Mouse (Mus musculus) lung, adult 2 months (tissue): ENCODE measurements around the gene Plekha6. TPM values are rescaled to one million over a fixed set of nuclear protein-coding genes. Genes with fewer than 3 reads are reported as not detected.

Experiments
- DNase-seq: peaks from one replicate; pipeline ENCODE4 v3.0.0; 2022
- H3K4me1 ChIP-seq: fragments of 200-500 bp; 2 replicates; pipeline ENCODE4 v1.6.1; 2011; ENCODE audit warnings: low read length; ENCODE audit not compliant: control insufficient read depth, insufficient read depth
- H3K4me3 ChIP-seq: fragments of 200-500 bp; replicated peaks from 2 replicates; pipeline ENCODE3; 2011; ENCODE audit warnings: low read depth, mild to moderate bottlenecking, control low read depth, low read length; ENCODE audit errors: extremely low read depth
- CTCF ChIP-seq: fragments of 200-500 bp; IDR thresholded peaks from 2 replicates; pipeline ENCODE4 v1.5.1; 2011; ENCODE audit warnings: mild to moderate bottlenecking, low read length, control low read depth; ENCODE audit not compliant: insufficient read depth
- POLR2A ChIP-seq: fragments of 200-500 bp; IDR thresholded peaks from 2 replicates; pipeline ENCODE4 v1.6.1; 2011; ENCODE audit warnings: low read depth, mild to moderate bottlenecking, control low read depth, low read length, borderline replicate concordance; ENCODE audit errors: extremely low read depth
- WGBS: fragments of 180-500 bp; shearing (Covaris S2); methylation state at CpG from one replicate; pipeline ENCODE4 v1.1.7; 2018; 5-methylcytosine and 5-hydroxymethylcytosine counted together
- polyA plus RNA-seq: library from polyadenylated mRNA; depleted of rRNA; stranded (reverse); fragments of >200 nt; gene quantifications from 2 replicates; pipeline ENCODE4 v1.2.3, GENCODE M21; 2012

Plekha6 gene
- polyA plus RNA-seq, 1 experiment = 39.4 TPM

DNA sequence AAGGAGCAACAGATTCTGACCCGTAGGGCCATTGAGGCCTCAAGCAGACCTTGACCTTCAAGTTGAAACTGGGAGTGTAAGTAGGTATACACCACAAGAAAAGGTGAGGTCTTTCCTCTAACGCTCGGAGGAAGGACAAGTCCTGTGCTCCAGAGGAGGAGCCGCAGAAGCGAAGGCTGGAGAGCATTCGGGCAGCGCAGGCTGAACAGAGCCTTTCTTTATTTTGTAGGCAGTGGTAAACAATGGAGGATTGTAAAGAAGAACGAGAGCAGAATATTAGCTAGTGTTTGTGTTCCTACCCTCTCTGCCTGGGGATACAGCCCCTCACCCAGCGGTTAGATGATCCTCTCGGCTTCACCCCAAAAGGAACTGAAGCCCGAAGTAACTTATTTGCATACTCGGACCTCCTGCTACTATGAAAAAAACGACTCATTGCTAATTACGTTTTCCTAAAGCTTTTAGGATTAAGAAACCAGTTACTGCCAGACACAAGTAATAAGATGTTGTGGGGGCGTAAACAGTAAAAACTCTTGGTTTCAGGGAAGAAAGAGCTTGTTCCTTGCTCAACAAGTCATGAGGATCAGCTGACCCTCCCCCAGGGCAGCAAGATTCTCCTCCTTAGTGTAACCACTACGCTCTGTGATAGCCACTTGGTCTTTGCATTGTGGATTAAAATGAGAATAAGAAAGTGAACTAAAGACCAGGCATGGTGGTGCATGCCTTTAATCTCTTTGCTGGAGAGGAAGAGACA, 34.4 kb upstream of the Plekha6 start:
- 56% methylated on average over 16 of the region's 16 CpGs for WGBS
- peak; percentile 25 for DNase-seq
- Histone ChIP-seq H3K4me1 (peaks cover 5% of the 10 kb centered on the region), H3K4me3 (no peak overlapping the region)
- 0 out of 2 replicates have a peak, but pooled peaks have one; percentile 6 for TF ChIP-seq POLR2A
- TF ChIP-seq CTCF = no peak

GRCm38 (mm10) chr1:133130638-133131560, 33.1 kb upstream of the Plekha6 start, which contains the start of gene Ppp1r15b:
Ppp1r15b (plus strand) TSS chr1:133131143.
- WGBS = under 1% methylated on average over 72 of the region's 72 CpGs
- peak; percentile 96 for DNase-seq
- H3K4me3 ChIP-seq = peak within 1 kb of the TSS; percentile 84
- TF ChIP-seq CTCF (no peak), POLR2A (peak; percentile 84; the same call in 1 of the 2 replicates)
- H3K4me1 ChIP-seq = peaks cover 11% of the 10 kb centered on the region

DNA sequence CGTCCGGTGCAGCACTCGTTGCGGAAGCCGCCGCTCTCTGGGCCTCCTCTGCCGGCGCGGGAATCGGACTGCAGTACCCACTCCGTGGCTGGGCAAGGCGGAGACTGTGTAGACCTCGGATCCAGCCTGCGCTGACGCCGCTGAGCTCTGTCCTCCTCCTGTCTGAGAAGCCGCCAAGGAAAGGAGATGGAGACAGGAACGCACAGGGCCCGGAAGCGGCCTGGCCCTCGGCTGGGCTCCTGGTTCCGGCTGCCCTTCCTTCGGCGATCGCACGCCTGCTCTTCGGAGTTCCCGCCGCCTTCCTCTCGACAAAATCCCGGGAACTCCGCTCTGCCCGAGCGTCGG, 32.5 kb upstream of the Plekha6 start:
- H3K4me1 ChIP-seq = peaks cover 13% of the 10 kb centered on the region
- H3K4me3 ChIP-seq = peak overlapping the region; percentile 84
- WGBS = 1% methylated on average over 35 of the region's 35 CpGs
- DNase-seq = no peak
- TF ChIP-seq POLR2A (no peak), CTCF (no peak)

GRCm38 (mm10) chr1:133131936-133132335, 32.1 kb upstream of the Plekha6 start:
- WGBS = under 1% methylated on average over 11 of the region's 11 CpGs
- no peak for TF ChIP-seq POLR2A
- no peak for TF ChIP-seq CTCF
- Histone ChIP-seq H3K4me1 (peaks cover 15% of the 10 kb centered on the region), H3K4me3 (peak overlapping the region; percentile 84)
- no peak for DNase-seq

DNA sequence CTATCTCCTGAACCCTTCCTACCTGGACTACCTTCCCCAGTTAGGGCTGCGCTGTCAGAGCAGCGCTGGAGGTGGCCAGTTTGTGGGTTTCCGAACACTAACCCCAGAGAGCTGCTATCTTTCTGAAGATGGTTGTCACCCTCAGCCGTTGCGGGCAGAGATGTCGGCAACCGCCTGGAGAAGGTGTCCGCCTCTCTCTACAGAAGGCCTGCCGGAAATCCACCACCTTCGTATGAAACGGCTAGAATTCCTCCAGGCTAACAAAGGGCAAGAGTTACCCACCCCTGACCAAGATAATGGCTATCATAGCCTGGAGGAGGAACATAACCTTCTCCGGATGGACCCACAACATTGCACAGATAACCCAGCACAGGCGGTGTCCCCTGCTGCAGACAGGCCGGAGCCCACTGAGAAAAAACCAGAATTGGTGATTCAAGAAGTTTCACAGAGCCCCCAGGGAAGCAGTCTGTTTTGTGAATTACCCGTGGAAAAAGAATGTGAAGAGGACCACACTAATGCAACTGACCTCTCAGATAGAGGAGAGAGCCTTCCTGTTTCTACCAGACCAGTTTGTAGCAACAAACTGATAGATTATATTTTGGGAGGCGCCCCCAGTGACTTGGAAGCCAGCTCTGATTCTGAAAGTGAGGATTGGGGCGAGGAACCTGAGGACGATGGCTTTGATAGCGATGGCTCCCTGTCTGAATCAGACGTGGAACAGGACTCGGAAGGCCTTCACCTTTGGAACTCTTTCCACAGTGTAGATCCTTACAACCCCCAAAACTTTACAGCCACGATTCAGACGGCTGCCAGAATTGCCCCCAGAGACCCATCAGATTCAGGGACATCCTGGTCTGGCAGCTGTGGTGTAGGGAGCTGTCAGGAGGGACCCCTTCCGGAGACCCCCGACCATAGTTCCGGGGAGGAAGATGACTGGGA, 31.4 kb upstream of the Plekha6 start:
- DNase-seq = peak; percentile 23
- TF ChIP-seq CTCF (no peak), POLR2A (no peak)
- WGBS = 2% methylated on average over 26 of the region's 26 CpGs
- Histone ChIP-seq H3K4me3 (peak overlapping the region; percentile 84), H3K4me1 (peaks cover 15% of the 10 kb centered on the region)

GRCm38 (mm10) chr1:133133425-133133824, 30.6 kb upstream of the Plekha6 start:
- no peak for DNase-seq
- Histone ChIP-seq H3K4me3 (peak overlapping the region; percentile 84), H3K4me1 (peaks cover 15% of the 10 kb centered on the region)
- WGBS = 0% methylated on average over 2 of the region's 2 CpGs
- no peak for TF ChIP-seq CTCF
- TF ChIP-seq POLR2A = no peak

GRCm38 (mm10) chr1:133134071-133134470, 29.9 kb upstream of the Plekha6 start:
- Histone ChIP-seq H3K4me1 (peaks cover 15% of the 10 kb centered on the region), H3K4me3 (peak overlapping the region; percentile 84)
- peak; percentile 24 for DNase-seq
- no peak for TF ChIP-seq CTCF
- no peak for TF ChIP-seq POLR2A
- WGBS = 2% methylated on average over 4 of the region's 4 CpGs

- peak; percentile 31 for DNase-seq
- peaks cover 15% of the 10 kb centered on the region for H3K4me1 ChIP-seq
- WGBS = 2% methylated on average over 4 of the region's 4 CpGs
- TF ChIP-seq CTCF (no peak), POLR2A (no peak)
- H3K4me3 ChIP-seq = peak overlapping the region; percentile 31
Observed at GRCm38 (mm10) chr1:133134881-133135280, 29.1 kb upstream of the Plekha6 start.

DNA sequence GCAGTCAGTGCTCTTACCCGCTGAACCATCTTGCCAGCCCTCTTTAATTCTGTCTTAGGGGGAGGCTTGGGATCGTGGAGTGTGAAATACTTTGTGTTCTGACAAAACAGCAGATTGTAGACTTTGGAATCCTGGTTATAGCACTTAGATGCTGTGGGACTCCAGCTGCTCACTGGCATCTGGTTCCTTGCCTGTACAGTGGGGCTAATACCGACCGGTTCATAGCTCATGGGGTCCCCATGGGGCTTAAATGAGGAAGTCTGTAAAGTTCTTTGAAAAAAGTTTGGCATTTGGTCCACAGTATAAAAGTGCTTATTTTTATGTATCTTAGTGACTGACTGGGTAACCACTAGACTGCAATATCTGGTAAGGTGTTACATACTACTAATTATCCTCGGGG, 28.2 kb upstream of the Plekha6 start:
- TF ChIP-seq CTCF = no peak
- no peak for TF ChIP-seq POLR2A
- Histone ChIP-seq H3K4me1 (peaks cover 13% of the 10 kb centered on the region), H3K4me3 (no peak overlapping the region)
- 32% methylated on average over 5 of the region's 5 CpGs for WGBS
- no peak for DNase-seq
